ENCODE assay signal across 12 mouse cellular contexts in genomic region chr3:88625531-88625930, GRCm38 (mm10). TPM values are rescaled to one million over a fixed set of nuclear protein-coding genes. Genes with fewer than 3 reads are reported as not detected.
DNase-seq lines count a peak whose midpoint lies in the region; ATAC-seq and TF ChIP-seq lines count a peak whose summit lies in the region.
"Had no signal": no experiment of that assay in that cellular context is flagged by ENCODE, and none has a peak within 500 bp of the region (broad histone marks: within the 10 kb centered on the region; RNA-seq: fewer than 3 reads in every experiment).

No protein-coding gene starts in this region.

- no peaks in the 10 kb centered on the region for H3K27me3 ChIP-seq in hindbrain, embryonic 10.5 days (ENCODE audit: insufficient read depth, poor library complexity, severe bottlenecking)
- H3K27me3 ChIP-seq in hindbrain, embryonic 11.5 days (ENCODE audit: control insufficient read depth, insufficient read depth, low read length) = no peaks in the 10 kb centered on the region
- H3K27me3 ChIP-seq in G1E (ENCODE audit: insufficient read depth, low read length) = no peaks in the 10 kb centered on the region
- H3K27me3 ChIP-seq in midbrain, embryonic 12.5 days = no peaks in the 10 kb centered on the region

- H3K4me1 ChIP-seq in hindbrain, embryonic 10.5 days (replicated peaks) = peaks cover 82% of the 10 kb centered on the region
- peaks cover 16% of the 10 kb centered on the region for H3K4me1 ChIP-seq in hindbrain, embryonic 11.5 days (replicated peaks; ENCODE audit: control insufficient read depth, insufficient read depth, low read length)
- H3K4me1 ChIP-seq in G1E (ENCODE audit: insufficient read depth, low read depth, low read length) = peaks cover 86% of the 10 kb centered on the region
- H3K4me1 ChIP-seq in embryonic fibroblast, embryonic 13.5 days (ENCODE audit: control insufficient read depth, insufficient read depth, low read length) = peaks cover 19% of the 10 kb centered on the region; the same call in 1 of the 2 replicates
- peaks cover 49% of the 10 kb centered on the region for H3K4me1 ChIP-seq in midbrain, embryonic 12.5 days

- H3K9me3 ChIP-seq in hindbrain, embryonic 10.5 days = no peaks in the 10 kb centered on the region
- H3K9me3 ChIP-seq in hindbrain, embryonic 11.5 days (ENCODE audit: control insufficient read depth, low read length) = no peaks in the 10 kb centered on the region
- H3K9me3 ChIP-seq in G1E (replicated peaks) = no peaks in the 10 kb centered on the region
- no peaks in the 10 kb centered on the region for H3K9me3 ChIP-seq in midbrain, embryonic 12.5 days

- no peak for TF ChIP-seq CTCF in G1E (IDR thresholded peaks at IDR 0.05; ENCODE audit: low read depth, low read length)
- no peak for TF ChIP-seq CTCF in embryonic fibroblast, embryonic 13.5 days (IDR thresholded peaks at IDR 0.05; ENCODE audit: borderline replicate concordance, insufficient read depth, low read length)

- peak overlapping the region; percentile 99 for H3K27ac ChIP-seq in hindbrain, embryonic 10.5 days
- H3K27ac ChIP-seq in hindbrain, embryonic 11.5 days (ENCODE audit: low read depth, low read length) = no peak overlapping the region; the same call in 1 of the 2 replicates
- 0 out of 2 replicates have a peak overlapping the region, but pooled peaks have one; percentile 20 for H3K27ac ChIP-seq in embryonic fibroblast, embryonic 13.5 days (ENCODE audit: insufficient read depth, low read length)
- H3K27ac ChIP-seq in midbrain, embryonic 12.5 days (replicated peaks) = peak overlapping the region; percentile 95; the same call in 1 of the 2 replicates

- TF ChIP-seq POLR2A in embryonic fibroblast, embryonic 13.5 days (IDR thresholded peaks at IDR 0.05; ENCODE audit: low read depth, low read length) = no peak

- no peak for DNase-seq in hindbrain, embryonic 10.5 days (ENCODE audit: low spot score)
- no peak for DNase-seq in hindbrain, embryonic 11.5 days (ENCODE audit: low spot score)
- no peak for DNase-seq in G1E (ENCODE audit: low spot score)
- no peak for DNase-seq in right cerebral cortex, adult 18-20 months
- DNase-seq in spleen, postnatal 36 days (ENCODE audit: low spot score in 2 of 2) = no peak
- DNase-seq in ovary, adult 18-20 months (ENCODE audit: low spot score) = no peak
- DNase-seq: adrenal gland, adult 2 months; gastrocnemius, postnatal 10 days had no signal

- ATAC-seq in hindbrain, embryonic 11.5 days (ENCODE audit: low FRiP score) = no peak
- ATAC-seq in G1E (ENCODE audit: extremely low read depth, insufficient number of reproducible peaks, low FRiP score, poor library complexity, severe bottlenecking) = no peak
- ATAC-seq in midbrain, embryonic 12.5 days (ENCODE audit: low FRiP score, low read depth) = no peak

- no peak overlapping the region for H3K4me2 ChIP-seq in hindbrain, embryonic 11.5 days (replicated peaks; ENCODE audit: low read depth, low read length)
- H3K4me2 ChIP-seq in midbrain, embryonic 12.5 days (replicated peaks) = peak overlapping the region; percentile 69; the same call in 1 of the 2 replicates

- WGBS in hindbrain, embryonic 10.5 days = 90% methylated on average over 7 of the region's 7 CpGs
- WGBS in hindbrain, embryonic 11.5 days = 92% methylated on average over 7 of the region's 7 CpGs
- 97% methylated on average over 7 of the region's 7 CpGs for whole genome bisulfite sequencing in midbrain, embryonic 12.5 days

- no peak overlapping the region for H3K9ac ChIP-seq in hindbrain, embryonic 11.5 days (ENCODE audit: low read depth, low read length)
- H3K9ac ChIP-seq in midbrain, embryonic 12.5 days (replicated peaks) = no peak overlapping the region

- H3K4me3 ChIP-seq in hindbrain, embryonic 10.5 days = 0 out of 2 replicates have a peak overlapping the region, but pooled peaks have one; percentile 7
- H3K4me3 ChIP-seq in hindbrain, embryonic 11.5 days (ENCODE audit: low read depth, low read length) = no peak overlapping the region
- H3K4me3 ChIP-seq in G1E (ENCODE audit: low read depth, low read length) = peak overlapping the region; percentile 8; the same call in 1 of the 2 replicates
- H3K4me3 ChIP-seq in embryonic fibroblast, embryonic 13.5 days (ENCODE audit: insufficient read depth, low read length) = no peak overlapping the region
- H3K4me3 ChIP-seq in midbrain, embryonic 12.5 days = no peak overlapping the region

- H3K36me3 ChIP-seq in hindbrain, embryonic 10.5 days = peaks cover 63% of the 10 kb centered on the region
- peaks cover 4% of the 10 kb centered on the region; the same call in 1 of the 2 replicates for H3K36me3 ChIP-seq in hindbrain, embryonic 11.5 days (ENCODE audit: control insufficient read depth, insufficient read depth, low read length)
- H3K36me3 ChIP-seq in G1E (replicated peaks) = peaks cover 72% of the 10 kb centered on the region
- peaks cover 39% of the 10 kb centered on the region for H3K36me3 ChIP-seq in midbrain, embryonic 12.5 days

RNA-seq across cellular contexts. Expression of gene Arhgef2, which starts 19.8 kb away (rescaled TPM):
- 111 and 123 TPM in 2 replicates for polyA plus RNA-seq in hindbrain, embryonic 10.5 days (2016; fragmentation: Nextera tagmentation; extraction: Ambion mirVana)
- 149 and 181 TPM in 2 replicates for polyA plus RNA-seq in hindbrain, embryonic 11.5 days (2014; fragmentation: Nextera tagmentation; extraction: Ambion mirVana)
- total RNA-seq in G1E (2014; fragmentation: Nextera tagmentation) = 170 and 181 TPM in 2 replicates
- total RNA-seq in G1E (2017) = 64.2 and 66.2 TPM in 2 replicates
- polyA plus RNA-seq in G1E (2012) = 277 and 291 TPM in 2 replicates
- polyA plus RNA-seq in embryonic fibroblast, embryonic 13.5 days (2011; ENCODE audit: insufficient read length, low read depth, missing spikeins) = 174 and 210 TPM in 2 replicates
- polyA plus RNA-seq in midbrain, embryonic 12.5 days (2016; fragmentation: Nextera tagmentation; extraction: Ambion mirVana) = 143 and 150 TPM in 2 replicates

RNA-seq across cellular contexts. Expression of gene Rxfp4, which starts 27.4 kb away (rescaled TPM):
- polyA plus RNA-seq in hindbrain, embryonic 10.5 days (2016; fragmentation: Nextera tagmentation; extraction: Ambion mirVana) = not detected in 2 replicates
- not detected in 2 replicates for polyA plus RNA-seq in hindbrain, embryonic 11.5 days (2014; fragmentation: Nextera tagmentation; extraction: Ambion mirVana)
- total RNA-seq in G1E (2014; fragmentation: Nextera tagmentation) (not detected in 2 replicates), G1E (2017) (0.12 TPM in 1 of 2 replicates, not detected in the other)
- not detected in 2 replicates for polyA plus RNA-seq in G1E (2012)
- not detected in 2 replicates for polyA plus RNA-seq in embryonic fibroblast, embryonic 13.5 days (2011; ENCODE audit: insufficient read length, low read depth, missing spikeins)
- polyA plus RNA-seq in midbrain, embryonic 12.5 days (2016; fragmentation: Nextera tagmentation; extraction: Ambion mirVana) = not detected in 2 replicates
- total RNA-seq: adrenal gland, adult 2 months; common myeloid progenitor, adult 5-6 weeks; gastrocnemius, postnatal 10 days had no signal
- polyA plus RNA-seq: adrenal gland, adult 2 months; lung, embryonic 16.5 days had no signal

RNA-seq across cellular contexts. Expression of gene Ssr2, which starts 49.9 kb away (rescaled TPM):
- polyA plus RNA-seq in hindbrain, embryonic 10.5 days (2016; fragmentation: Nextera tagmentation; extraction: Ambion mirVana) = 207 and 220 TPM in 2 replicates
- polyA plus RNA-seq in hindbrain, embryonic 11.5 days (2014; fragmentation: Nextera tagmentation; extraction: Ambion mirVana) = 152 and 169 TPM in 2 replicates
- total RNA-seq in G1E (2014; fragmentation: Nextera tagmentation) (269 and 289 TPM in 2 replicates), G1E (2017) (132 and 134 TPM in 2 replicates)
- polyA plus RNA-seq in G1E (2012) = 123 and 280 TPM in 2 replicates
- 218 and 298 TPM in 2 replicates for polyA plus RNA-seq in embryonic fibroblast, embryonic 13.5 days (2011; ENCODE audit: insufficient read length, low read depth, missing spikeins)
- 132 and 137 TPM in 2 replicates for polyA plus RNA-seq in midbrain, embryonic 12.5 days (2016; fragmentation: Nextera tagmentation; extraction: Ambion mirVana)

Comparison
In these comparisons a context has a peak if more than half of its experiments do, and no peak if none do; other contexts are left out.
1. H3K4me3 ChIP-seq: peak in hindbrain, embryonic 10.5 days (single experiment) and G1E (single experiment); none in hindbrain, embryonic 11.5 days (single experiment), embryonic fibroblast, embryonic 13.5 days (single experiment) and midbrain, embryonic 12.5 days (single experiment).